Mouse (Mus musculus) C2C12 (cell line): Measurements from ENCODE around the gene Cramp1l. TPM values are rescaled to one million over a fixed set of nuclear protein-coding genes. Genes with fewer than 3 reads are reported as not detected.

Experiments
- H3K27me3 ChIP-seq: one replicate; pipeline ENCODE4 v1.6.1; 2011; ENCODE audit not compliant: control insufficient read depth, insufficient read depth, insufficient read length
- H3K36me3 ChIP-seq: one replicate; pipeline ENCODE4 v1.6.1; 2011; ENCODE audit not compliant: control insufficient read depth, insufficient read depth
- H3K4me3 ChIP-seq: one replicate; pipeline ENCODE4 v1.5.1; 2011; ENCODE audit warnings: mild to moderate bottlenecking, control low read depth; ENCODE audit not compliant: poor library complexity, insufficient read depth, severe bottlenecking
- H3K79me2 ChIP-seq: one replicate; pipeline ENCODE4 v1.6.1; 2011; ENCODE audit not compliant: control insufficient read depth, insufficient read depth
- H3K79me3 ChIP-seq: one replicate; pipeline ENCODE4 v1.6.1; 2011; ENCODE audit warnings: low read depth, control low read depth
- H3ac ChIP-seq: one replicate; pipeline ENCODE3; 2011; ENCODE audit warnings: low read depth; ENCODE audit not compliant: control insufficient read depth, insufficient read length
- FOSL1 ChIP-seq: IDR thresholded peaks from one replicate; pipeline ENCODE4 v1.8.0; 2011; ENCODE audit warnings: mild to moderate bottlenecking, low read length; ENCODE audit not compliant: poor library complexity, insufficient read depth, severe bottlenecking
- MYOG ChIP-seq: IDR thresholded peaks from one replicate; pipeline ENCODE4 v1.6.1; 2011; ENCODE audit not compliant: control insufficient read depth, insufficient read length; ENCODE audit errors: extremely low read depth
- polyA plus RNA-seq: library from polyadenylated mRNA; unstranded; fragments of >200 nt; fragmentation: generic; extraction: Trizol; gene quantifications from one replicate; pipeline ENCODE4 v1.2.1, GENCODE M21; 2012; ENCODE audit warnings: missing spikeins

The Cramp1l gene
- polyA plus RNA-seq, 1 experiment: 4.3 TPM

- H3K36me3 ChIP-seq: peaks cover 79% of the 10 kb centered on the region
- H3K79me2 ChIP-seq: no peaks in the 10 kb centered on the region
- no peaks in the 10 kb centered on the region for H3K79me3 ChIP-seq
- no peaks in the 10 kb centered on the region for H3K27me3 ChIP-seq
- TF ChIP-seq MYOG (no peak), FOSL1 (no peak)
- no peak overlapping the region for H3ac ChIP-seq
- no peak overlapping the region for H3K4me3 ChIP-seq
These were observed 101.6 kb downstream of the Cramp1l start for GRCm38 (mm10) chr17:24913984-24914383.

Other genes starting within 250 kb of the Cramp1l start
- gene Meiob, start 211.5 kb downstream of the Cramp1l start, polyA plus RNA-seq: not detected
- gene Hagh, start 175.6 kb downstream of the Cramp1l start, polyA plus RNA-seq: 30.4 TPM
- gene Fahd1, start 165.4 kb downstream of the Cramp1l start, polyA plus RNA-seq: 5.5 TPM
- 0.06 TPM for gene Igfals, start 149.8 kb downstream of the Cramp1l start, polyA plus RNA-seq
- 66.5 TPM for gene Nubp2, start 129.4 kb downstream of the Cramp1l start, polyA plus RNA-seq
- gene Spsb3, start 129.1 kb downstream of the Cramp1l start, polyA plus RNA-seq: 37.0 TPM
- 11.2 TPM for gene Eme2, start 120.7 kb downstream of the Cramp1l start, polyA plus RNA-seq
- 107 TPM for gene Mrps34, start 120.7 kb downstream of the Cramp1l start, polyA plus RNA-seq
- 19.8 TPM for gene Nme3, start 119.3 kb downstream of the Cramp1l start, polyA plus RNA-seq
- gene Mapk8ip3, start 78.8 kb downstream of the Cramp1l start, polyA plus RNA-seq: 17.7 TPM
- 57.4 TPM for gene Jpt2, start 55.1 kb downstream of the Cramp1l start, polyA plus RNA-seq
- gene Ift140, start 297 bp upstream of the Cramp1l start, polyA plus RNA-seq: 7.5 TPM
- 0.37 TPM for gene Tmem204, start 67.8 kb upstream of the Cramp1l start, polyA plus RNA-seq
- 18.3 TPM for gene Telo2, start 100.2 kb upstream of the Cramp1l start, polyA plus RNA-seq
- not detected for gene Ptx4, start 105.0 kb upstream of the Cramp1l start, polyA plus RNA-seq
- 19.9 TPM for gene Clcn7, start 117.6 kb upstream of the Cramp1l start, polyA plus RNA-seq
- gene Ccdc154, start 146.7 kb upstream of the Cramp1l start, polyA plus RNA-seq: not detected
- not detected for gene Gm38655, start 159.7 kb upstream of the Cramp1l start, polyA plus RNA-seq
- gene BC003965, start 168.8 kb upstream of the Cramp1l start, polyA plus RNA-seq: 14.3 TPM
- gene Unkl, start 172.6 kb upstream of the Cramp1l start, polyA plus RNA-seq: 1.8 TPM
- gene Gnptg, start 224.3 kb upstream of the Cramp1l start, polyA plus RNA-seq: 22.7 TPM
- 39.3 TPM for gene Tsr3, start 224.4 kb upstream of the Cramp1l start, polyA plus RNA-seq
- gene Baiap3, start 240.6 kb upstream of the Cramp1l start, polyA plus RNA-seq: 0.16 TPM